Mouse (Mus musculus): Measurements from ENCODE around the gene Mip.
"Not testable (repeated sequence)": the region's sequence is repeated elsewhere in the genome, so short reads cannot be mapped to it uniquely, and the experiment has no call there.

Mip gene

DNA sequence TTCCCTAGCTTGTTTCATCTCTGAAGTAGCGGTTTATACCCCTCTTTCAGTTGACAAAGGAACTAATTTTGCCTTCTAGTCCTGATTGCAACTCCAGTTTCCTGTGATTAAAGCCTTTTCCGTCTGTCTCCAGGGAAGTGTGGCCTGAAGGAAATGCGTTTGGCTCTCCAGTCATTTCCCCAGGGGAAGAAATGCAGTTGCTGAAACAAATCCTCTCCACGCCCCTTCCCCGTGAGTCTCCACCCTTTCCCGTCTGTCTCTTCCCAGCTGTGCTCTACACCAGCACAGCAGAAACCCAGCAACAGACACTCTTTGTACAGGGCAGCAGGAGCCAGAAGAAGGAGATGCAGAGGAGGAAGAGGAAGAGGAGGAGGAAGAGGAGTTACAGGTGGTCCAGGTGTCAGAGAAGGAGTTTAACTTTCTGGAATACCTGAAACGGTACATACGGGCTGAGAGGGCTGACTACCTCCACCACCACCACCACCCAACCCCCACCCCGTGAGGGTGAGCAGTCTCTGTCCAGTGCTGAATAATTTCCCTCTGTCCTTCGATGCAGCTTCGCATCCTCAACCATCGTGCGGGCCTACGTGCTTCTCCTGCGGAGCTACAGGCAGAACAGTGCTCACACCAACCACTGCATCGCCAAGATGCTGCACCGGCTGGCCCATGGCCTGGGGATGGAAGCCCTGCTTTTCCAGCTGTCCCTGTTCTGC is 21.5 kb downstream of the Mip start:
- no peak for DNase-seq (ENCODE audit: low spot score in 2 of 2)

DNA sequence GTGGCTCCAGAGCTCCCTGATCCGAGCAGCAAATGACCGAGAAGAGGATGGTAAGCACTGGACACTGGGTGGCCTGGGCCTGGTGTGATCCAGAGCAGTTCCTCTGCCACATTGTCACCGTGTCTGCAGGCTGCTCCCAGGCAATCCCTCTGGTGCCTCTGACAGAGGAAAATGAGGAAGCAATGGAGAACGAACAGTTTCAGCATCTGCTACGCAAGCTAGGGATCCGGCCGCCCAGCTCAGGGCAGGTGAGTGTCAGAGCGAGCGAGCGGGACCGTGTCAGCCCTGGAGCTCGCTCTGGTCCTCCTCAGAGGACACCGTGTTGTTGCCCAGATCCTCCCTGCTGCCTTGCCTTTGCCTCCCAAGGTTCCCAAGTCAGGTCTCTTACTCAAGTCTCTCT is 24.9 kb downstream of the Mip start:
- DNase-seq (ENCODE audit: low spot score in 2 of 2): no peak

DNA sequence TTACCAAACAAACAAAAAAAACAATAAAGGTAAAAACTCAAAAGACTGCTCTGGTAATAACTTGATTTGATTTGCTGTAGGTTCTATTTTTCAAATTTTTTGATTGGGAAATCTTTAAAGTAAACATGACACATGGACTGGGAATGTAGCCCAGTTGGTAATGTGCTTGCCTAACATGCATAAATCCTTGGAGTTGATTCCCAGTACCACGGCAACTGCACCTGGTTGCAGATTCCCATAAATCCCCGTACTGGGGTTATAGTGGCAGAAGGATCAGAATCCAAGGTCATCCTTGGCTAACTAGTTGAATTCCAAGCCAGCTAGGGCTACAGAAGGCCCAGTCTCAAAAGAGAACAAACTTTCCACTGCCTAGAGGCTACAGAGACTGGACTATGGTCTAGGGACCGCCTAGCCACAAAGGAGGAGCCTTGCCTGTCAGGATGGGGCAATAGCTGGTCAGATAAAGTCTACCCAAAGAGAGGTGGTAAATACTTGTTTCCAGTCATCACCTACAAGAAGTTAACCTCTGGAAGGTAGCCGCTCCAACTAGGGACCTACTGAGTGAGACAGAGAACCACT is 28.1 kb downstream of the Mip start, which contains the start of gene Apon:
TSS of gene Apon (plus strand) at position 420 of the 579 bp plus-strand sequence.
- no peak for DNase-seq (ENCODE audit: low spot score in 2 of 2)

DNA sequence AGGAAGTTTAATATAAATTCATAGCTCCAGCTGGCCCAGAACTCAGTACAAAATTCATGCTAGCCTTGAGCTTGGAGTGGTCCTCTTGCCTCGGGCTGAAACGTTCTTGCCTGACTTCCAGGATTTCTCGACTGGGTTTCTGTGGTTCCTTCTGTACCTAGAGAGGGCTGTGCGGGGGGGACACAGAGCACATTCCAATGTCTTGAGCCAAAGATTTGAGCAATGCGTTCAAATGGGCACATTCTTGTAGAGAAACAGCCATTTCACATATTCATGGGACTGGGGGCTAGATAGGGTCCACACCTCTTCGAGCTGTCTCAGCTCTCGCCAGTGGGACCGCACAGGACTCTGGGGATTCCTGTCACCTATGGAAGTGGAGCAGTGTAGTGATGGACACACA is 30.3 kb downstream of the Mip start:
- DNase-seq (ENCODE audit: low spot score in 2 of 2): no peak

DNA sequence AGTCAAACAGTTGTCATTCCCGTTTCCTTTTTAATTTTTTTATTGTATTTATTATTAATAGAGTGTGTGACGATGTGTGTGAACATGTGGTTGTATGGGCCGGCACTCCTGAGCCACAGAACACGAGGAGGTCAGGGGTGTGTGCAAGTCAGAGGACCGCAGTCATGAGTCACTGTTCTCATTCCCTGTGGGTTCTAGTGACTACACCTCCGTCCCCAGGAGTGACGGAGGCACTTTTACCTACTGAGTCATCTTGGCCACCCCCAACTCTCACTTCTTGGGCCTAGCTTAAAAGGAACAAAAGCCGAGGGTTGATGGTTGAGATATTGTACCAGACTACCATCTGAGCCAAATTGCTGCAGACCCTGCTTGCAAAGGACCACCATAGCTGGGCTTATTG is 30.7 kb downstream of the Mip start:
- no peak for DNase-seq (ENCODE audit: low spot score in 2 of 2)

DNA sequence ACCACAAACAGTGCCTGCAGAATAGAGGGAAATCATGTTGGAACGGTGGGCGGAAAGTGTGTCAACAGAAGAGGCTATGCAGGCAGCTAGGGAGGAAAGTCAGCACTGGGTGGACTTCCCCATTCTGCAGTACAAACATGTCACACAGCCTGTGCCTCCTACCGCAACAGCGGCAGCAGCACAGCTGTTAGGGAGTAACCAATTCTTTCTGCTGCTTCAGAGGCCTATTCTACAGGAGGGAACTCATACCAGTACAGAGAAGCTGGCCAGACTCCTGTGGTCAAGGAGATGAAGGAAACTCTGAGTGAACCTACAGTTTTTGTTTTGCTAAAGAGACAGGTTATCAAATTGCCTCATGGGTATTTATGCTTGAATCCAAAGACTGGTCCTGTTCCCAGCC is 33.3 kb downstream of the Mip start:
- no peak for DNase-seq (ENCODE audit: low spot score in 2 of 2)

DNA sequence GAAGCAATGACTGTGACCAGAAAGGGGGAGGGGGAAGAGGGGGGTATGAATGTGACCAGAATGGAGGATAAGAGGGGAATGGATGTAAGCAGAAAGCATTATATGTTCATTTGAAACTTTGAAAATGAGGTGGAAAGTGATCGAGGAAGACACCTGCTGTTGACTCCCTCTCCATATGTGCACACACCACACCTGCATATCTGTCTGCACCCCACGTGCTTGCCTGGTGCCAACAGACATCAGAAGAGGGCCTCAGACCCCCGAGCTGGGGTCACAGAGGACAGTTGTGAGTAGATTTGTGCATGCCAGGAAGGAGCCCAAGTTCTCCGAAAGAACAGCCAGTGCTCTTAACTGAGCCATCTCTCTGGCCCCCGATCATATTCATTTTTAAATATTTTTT is 34.3 kb downstream of the Mip start:
- no peak for DNase-seq (ENCODE audit: low spot score in 2 of 2)

DNA sequence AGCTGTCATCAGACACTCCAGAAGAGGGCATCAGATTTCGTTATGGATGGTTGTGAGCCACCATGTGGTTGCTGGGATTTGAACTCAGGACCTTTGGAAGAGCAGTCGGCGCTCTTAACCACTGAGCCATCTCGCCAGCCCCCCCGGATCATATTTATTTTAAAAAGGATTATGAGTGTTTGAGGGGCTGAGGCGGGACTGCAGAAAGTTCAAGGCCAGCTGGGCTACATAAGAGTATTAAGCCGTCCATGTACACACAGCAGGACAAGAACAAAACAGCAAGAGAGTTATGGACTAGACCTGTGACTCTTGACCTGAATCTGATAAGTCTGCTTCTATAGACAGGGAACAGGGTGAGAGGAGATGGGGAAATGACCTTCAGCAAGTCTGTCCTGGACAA is 34.7 kb downstream of the Mip start:
- not testable (repeated sequence) for DNase-seq (ENCODE audit: low spot score in 2 of 2)

DNA sequence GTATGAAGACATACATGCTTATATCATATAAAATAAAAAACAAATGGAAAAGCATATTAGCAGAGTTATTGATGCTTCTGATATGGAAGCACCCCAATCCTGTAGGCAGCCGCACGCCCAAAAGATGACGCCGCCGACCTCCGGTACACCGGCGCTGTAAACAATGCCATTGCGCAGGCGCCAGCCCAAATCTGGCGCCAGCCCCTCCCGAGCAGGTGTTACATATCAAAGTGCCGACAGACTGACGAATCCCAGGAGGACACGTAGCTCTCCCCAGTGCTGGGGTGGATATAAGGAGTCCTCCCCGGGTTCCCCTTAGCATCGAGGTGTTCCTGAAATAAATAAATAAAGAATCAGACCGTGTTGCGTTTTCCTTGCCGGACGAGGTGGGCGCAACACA is 36.7 kb downstream of the Mip start:
- no peak for DNase-seq (ENCODE audit: low spot score in 2 of 2)

DNA sequence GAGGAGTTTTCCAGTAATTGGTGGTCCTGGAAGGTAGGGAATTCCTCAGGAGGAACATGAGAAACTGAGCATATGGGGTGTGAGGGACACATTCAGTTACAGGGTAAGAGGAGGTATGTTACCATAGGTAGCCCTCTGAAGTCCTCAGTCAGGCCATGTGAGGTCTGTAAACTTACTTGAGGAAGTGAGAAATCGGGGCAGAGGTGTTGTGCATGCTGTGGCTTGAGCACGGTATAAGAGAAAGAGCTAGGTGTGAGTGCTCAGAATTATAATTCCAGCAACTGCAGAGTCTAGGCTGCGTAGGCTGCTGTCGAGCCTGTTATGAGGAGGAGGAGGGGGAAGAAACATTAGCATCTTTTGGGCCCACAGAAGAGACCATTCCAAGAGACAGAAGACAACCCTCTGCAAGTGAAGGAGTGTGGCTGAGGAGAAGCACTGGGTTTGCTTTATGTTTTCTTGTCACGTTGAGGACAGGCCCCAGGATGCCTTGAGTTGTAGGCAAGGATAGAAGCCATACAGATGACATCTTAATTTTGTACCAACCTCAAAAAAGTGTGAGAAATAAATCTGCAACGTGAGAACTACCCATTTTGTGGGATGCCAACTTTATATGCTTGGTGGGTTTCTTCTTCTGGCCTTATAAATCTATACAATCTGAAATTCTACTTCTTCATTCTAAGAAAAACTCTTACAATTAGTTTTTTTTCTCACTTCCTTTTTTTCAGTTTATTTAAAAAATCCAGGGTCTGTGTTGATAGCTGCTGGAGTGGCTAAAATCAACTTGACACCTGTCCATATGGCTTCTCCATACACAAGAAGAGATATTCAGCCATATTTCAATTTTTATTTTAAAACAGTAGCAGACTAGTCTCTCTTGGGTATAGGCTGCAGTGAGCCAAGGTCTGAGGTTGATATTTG is 38.0 kb downstream of the Mip start:
- DNase-seq (ENCODE audit: low spot score in 2 of 2): no peak

DNA sequence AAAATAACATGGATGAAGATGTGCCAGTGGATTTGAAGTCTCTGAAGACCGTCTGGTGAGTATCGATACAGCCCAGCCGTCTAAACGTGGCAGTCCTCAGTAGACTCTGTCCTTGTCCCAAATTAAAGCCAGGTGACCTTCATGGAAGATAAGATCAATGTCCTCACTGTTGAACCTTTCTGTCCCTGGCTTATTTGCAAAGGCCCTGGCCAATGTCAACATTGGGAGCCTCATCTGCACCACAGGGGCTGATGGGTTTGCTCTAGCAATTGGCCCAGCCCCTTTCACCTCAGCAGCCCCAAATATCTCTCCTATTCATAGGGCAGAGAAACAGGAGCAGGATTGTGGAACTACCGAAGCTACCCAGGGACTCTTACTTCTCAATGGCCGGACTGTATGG is 42.7 kb downstream of the Mip start, which contains the start of gene Apof:
TSS of gene Apof (plus strand) at position 301 of the 400 bp plus-strand sequence.
- DNase-seq (ENCODE audit: low spot score in 2 of 2): no peak

DNA sequence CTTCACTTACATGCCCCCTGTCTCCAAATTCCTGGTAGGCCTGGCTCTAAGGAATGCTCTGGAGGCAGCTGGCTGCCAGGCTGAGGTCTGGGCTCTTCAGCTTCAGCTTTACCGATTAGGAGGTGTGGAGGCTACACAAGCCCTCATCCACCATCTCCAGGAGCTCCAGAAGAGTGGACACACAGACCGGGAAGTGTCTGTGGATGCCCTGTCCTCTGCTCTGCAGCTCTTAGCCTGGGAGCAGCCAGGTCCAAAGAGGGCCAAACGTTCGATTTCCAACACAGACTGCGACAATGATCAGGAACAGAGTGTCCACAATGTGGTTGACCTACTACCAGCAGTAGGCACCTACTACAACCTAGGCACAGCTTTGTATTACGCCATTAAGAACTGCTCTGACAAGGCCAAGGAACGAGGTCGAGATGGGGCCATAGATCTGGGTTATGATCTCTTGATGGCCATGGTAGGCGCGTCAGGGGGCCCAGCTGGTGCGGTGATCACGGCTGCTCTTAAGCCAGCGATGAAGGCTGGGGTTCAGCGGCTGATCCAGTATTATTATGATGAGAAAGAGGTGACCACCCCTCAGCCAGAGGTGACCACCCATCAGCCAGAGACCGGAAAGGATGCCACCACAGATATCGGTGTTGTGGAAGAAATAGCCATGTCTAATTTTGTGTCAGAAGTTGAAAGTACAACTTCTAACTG is 43.7 kb downstream of the Mip start:
- no peak for DNase-seq (ENCODE audit: low spot score in 2 of 2)

DNA sequence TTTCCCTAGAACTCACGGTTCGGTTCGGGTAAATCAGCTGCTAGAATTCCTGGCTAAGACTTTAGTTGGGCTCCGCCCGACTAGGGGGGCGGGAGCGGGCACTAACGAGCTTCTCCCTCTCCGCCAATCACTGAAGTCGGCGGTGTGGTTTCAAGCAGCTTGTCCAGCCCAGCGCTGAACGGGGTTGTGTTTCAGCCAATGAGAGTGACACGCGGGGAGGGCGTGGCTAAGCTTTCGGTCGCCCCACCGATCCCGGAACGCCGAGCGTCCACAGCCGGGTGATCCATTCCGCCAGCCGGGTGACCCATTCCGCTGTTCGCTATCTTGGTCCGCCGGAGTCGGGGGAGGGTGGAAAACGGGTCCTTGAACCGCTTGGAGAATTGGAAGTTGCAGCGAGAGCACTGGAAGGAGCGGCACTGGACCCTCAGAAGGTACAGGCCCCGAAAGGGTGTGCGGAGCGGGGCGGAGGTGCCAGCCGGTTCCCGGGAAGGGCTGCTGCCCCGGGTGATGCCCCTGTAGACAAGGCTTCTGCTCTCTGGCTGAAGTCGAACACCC is 44.7 kb downstream of the Mip start, which contains the start of gene Stat2:
TSS of gene Stat2 (plus strand) at position 273 of the 555 bp plus-strand sequence.
- DNase-seq (ENCODE audit: low spot score in 2 of 2): peak; percentile 80 to 92

DNA sequence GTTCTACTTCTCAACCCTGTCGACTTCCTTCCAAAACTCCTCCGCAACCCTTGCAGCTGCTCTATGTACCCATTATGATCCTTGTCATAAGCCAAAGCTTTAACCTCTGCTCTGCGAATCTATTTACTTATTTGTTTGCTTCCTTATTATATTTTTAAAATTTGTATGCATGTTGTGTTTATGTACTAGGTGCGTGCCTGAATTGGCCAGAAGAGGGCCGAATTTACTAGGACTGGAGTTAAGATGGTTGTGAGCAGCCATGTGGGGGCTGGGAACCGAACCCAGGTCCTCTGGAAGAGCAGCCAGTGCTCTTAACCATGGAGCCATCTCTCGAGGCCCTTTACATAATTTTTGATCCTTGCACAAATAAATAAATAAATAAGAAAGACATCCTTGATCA is 45.2 kb downstream of the Mip start:
- DNase-seq (ENCODE audit: low spot score in 2 of 2): no peak

DNA sequence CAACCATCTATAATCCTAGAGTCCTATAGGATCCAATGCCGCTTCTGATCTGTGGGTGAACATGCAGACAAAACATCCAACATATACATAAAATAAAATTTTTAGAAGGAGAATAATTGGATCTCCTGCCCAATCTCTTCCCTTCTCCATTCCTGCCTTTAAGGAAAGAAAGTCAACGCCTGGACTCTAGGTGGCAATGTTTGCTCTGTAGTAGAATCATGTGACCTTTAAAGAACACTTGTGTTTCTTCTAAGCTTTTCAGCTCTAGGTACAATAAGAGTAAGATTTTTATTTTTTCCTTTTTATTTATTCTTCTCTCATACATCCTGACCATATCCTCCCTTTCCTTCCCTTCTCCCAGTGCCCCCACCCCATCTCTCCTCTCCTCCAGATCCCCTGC is 46.2 kb downstream of the Mip start:
- DNase-seq (ENCODE audit: low spot score in 2 of 2): no peak

DNA sequence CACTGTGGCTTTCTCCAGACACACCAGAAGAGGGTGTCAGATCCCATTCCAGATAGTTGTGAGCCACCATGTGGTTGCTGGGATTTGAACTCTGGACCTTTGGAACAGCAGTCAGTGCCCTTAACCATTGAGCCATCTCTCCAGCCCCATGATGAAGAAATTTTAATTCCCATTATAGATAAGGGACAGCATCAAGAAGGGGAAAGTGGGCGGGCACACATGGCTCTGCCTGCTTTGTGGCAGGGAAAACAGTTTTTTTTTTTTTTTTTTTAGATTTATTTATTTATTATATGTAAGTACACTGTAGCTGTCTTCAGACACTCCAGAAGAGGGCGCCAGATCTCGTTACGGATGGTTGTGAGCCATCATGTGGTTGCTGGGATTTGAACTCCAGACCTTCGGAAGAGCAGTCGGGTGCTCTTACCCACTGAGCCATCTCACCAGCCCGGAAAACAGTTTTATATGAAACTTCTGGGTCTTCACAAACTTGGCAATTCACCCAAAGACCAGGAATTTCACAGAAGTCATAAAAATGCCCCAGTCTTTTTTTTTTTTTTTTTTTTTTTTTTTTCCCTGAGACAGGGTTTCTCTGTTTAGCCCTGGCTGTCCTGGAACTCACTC is 47.3 kb downstream of the Mip start:
- not testable (repeated sequence) for DNase-seq (ENCODE audit: low spot score in 2 of 2)

DNA sequence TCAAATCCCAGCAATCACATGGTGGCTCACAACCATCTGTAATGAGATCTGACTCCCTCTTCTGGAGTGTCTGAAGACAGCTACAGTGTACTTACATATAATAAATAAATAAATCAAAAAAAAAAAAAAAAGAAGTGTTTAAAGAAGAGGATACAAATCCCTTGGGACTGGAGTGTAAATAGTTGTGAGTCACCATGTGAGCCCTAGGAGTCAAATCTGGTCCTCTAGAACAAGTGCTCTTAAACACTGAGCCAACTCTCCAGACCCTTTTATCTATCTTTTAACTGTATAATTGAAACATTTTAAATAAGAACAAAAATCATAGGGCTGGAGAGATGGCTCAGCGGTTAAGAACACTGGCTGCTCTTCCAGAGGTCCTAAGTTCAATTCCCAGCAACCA is 49.7 kb downstream of the Mip start:
- not testable (repeated sequence) for DNase-seq (ENCODE audit: low spot score in 2 of 2)

DNA sequence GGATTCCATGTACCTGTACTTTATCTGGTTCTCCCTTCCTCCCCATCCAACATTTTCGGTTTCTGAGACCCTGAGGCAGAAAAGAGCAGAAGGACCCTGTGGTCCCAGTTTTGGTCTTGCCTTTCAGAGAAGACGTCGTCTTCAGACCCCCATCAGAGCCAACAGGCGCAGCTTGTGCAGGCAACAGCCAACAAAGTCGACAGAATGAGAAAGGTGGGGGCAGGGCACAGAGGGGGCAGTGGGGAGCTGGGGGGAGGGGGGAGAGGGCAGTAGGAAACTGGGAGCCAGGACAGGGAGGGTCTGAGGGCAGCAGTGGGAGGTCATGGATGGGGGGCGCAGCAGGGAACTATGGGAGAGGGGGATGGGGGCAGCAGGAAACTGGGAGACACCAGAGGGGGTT is 52.5 kb downstream of the Mip start:
- no peak for DNase-seq (ENCODE audit: low spot score in 2 of 2)

DNA sequence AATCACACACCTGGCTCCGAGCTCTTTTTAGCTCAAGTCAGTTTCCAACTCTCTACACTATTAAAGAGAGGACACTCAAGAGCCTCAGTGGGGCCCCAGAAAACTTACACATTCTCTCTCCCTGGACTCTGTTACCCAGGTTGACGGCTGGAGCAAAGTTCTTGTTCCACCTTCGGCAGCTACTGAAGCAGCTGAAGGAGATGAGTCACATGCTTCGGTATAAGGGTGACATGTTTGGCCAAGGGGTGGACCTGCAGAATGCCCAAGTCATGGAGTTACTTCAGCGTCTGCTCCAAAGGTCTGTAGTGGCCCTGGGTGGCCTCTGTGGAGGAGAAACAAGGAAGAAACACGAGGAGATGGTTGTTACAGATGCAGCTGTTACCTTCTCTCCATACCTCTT is 55.3 kb downstream of the Mip start:
- DNase-seq (ENCODE audit: low spot score in 2 of 2): no peak
